Mouse (Mus musculus): ENCODE results near the gene Slc51a.

- TF ChIP-seq CTCF (IDR thresholded peaks at IDR 0.05; ENCODE audit: insufficient read depth, low read depth, low read length) (no peak), POLR2A (IDR thresholded peaks at IDR 0.05; ENCODE audit: insufficient read depth, low read depth, low read length) (no peak)
These were observed 1.6 kb downstream of the Slc51a start for GRCm38 (mm10) chr16:32486046-32486445.

Data from olfactory bulb, adult 2 months (tissue).